Mouse (Mus musculus): ENCODE results near the gene Ccer2. TPM values are rescaled to one million over a fixed set of nuclear protein-coding genes. Genes with fewer than 3 reads are reported as not detected.

Gene Ccer2
- polyA plus RNA-seq, 1 experiment = not detected

GRCm38 (mm10) chr7:28761907-28762306 lies 5.9 kb downstream of the Ccer2 start:
- Histone ChIP-seq H3K79me3 (ENCODE audit: low read depth) (peaks cover 4% of the 10 kb centered on the region), H3ac (ENCODE audit: control insufficient read depth, insufficient read length, low read depth) (no peak overlapping the region), H3K36me3 (ENCODE audit: control insufficient read depth, insufficient read depth) (no peaks in the 10 kb centered on the region), H3K27me3 (ENCODE audit: control insufficient read depth, insufficient read depth, insufficient read length) (no peaks in the 10 kb centered on the region), H3K79me2 (ENCODE audit: control insufficient read depth, insufficient read depth) (peaks cover 20% of the 10 kb centered on the region), H3K4me3 (ENCODE audit: insufficient read depth, poor library complexity, severe bottlenecking) (no peak overlapping the region)
- TF ChIP-seq CEBPB (IDR thresholded peaks at IDR 0.05; ENCODE audit: low read depth) = no peak
- no peak for TF ChIP-seq USF1 (IDR thresholded peaks at IDR 0.05; ENCODE audit: low read depth)
- TF ChIP-seq FOSL1 (IDR thresholded peaks at IDR 0.05; ENCODE audit: insufficient read depth, low read length, poor library complexity, severe bottlenecking) = no peak
- no peak for TF ChIP-seq CTCF (IDR thresholded peaks at IDR 0.05; ENCODE audit: control insufficient read depth, insufficient read depth, insufficient read length)
- TF ChIP-seq MAX (IDR thresholded peaks at IDR 0.05) = no peak
- TF ChIP-seq MYOD1 (IDR thresholded peaks at IDR 0.05; ENCODE audit: control insufficient read depth, insufficient read length, low read depth) = no peak
- no peak for TF ChIP-seq MYOG (IDR thresholded peaks at IDR 0.05; ENCODE audit: control insufficient read depth, extremely low read depth, insufficient read length)

GRCm38 (mm10) chr7:28765211-28765610 lies 9.2 kb downstream of the Ccer2 start:
- Histone ChIP-seq H3K36me3 (ENCODE audit: control insufficient read depth, insufficient read depth) (no peaks in the 10 kb centered on the region), H3K79me3 (ENCODE audit: low read depth) (peaks cover 4% of the 10 kb centered on the region), H3K79me2 (ENCODE audit: control insufficient read depth, insufficient read depth) (peaks cover 34% of the 10 kb centered on the region), H3K4me3 (ENCODE audit: insufficient read depth, poor library complexity, severe bottlenecking) (no peak overlapping the region), H3K27me3 (ENCODE audit: control insufficient read depth, insufficient read depth, insufficient read length) (no peaks in the 10 kb centered on the region), H3ac (ENCODE audit: control insufficient read depth, insufficient read length, low read depth) (no peak overlapping the region)
- TF ChIP-seq USF1 (IDR thresholded peaks at IDR 0.05; ENCODE audit: low read depth) (no peak), MAX (IDR thresholded peaks at IDR 0.05) (no peak), FOSL1 (IDR thresholded peaks at IDR 0.05; ENCODE audit: insufficient read depth, low read length, poor library complexity, severe bottlenecking) (no peak), MYOD1 (IDR thresholded peaks at IDR 0.05; ENCODE audit: control insufficient read depth, insufficient read length, low read depth) (no peak), CEBPB (IDR thresholded peaks at IDR 0.05; ENCODE audit: low read depth) (no peak), CTCF (IDR thresholded peaks at IDR 0.05; ENCODE audit: control insufficient read depth, insufficient read depth, insufficient read length) (no peak), MYOG (IDR thresholded peaks at IDR 0.05; ENCODE audit: control insufficient read depth, extremely low read depth, insufficient read length) (no peak)

GRCm38 (mm10) chr7:28766173-28766879 lies 10.4 kb downstream of the Ccer2 start, which contains the start of gene Sirt2:
Gene Sirt2 (plus strand): TSS chr7:28766735.
- H3K79me3 ChIP-seq (ENCODE audit: low read depth) = peaks cover 4% of the 10 kb centered on the region
- TF ChIP-seq FOSL1 (IDR thresholded peaks at IDR 0.05; ENCODE audit: insufficient read depth, low read length, poor library complexity, severe bottlenecking) (no peak), MYOD1 (IDR thresholded peaks at IDR 0.05; ENCODE audit: control insufficient read depth, insufficient read length, low read depth) (no peak), USF1 (IDR thresholded peaks at IDR 0.05; ENCODE audit: low read depth) (peak; percentile 79), CEBPB (IDR thresholded peaks at IDR 0.05; ENCODE audit: low read depth) (no peak), MAX (IDR thresholded peaks at IDR 0.05) (peak; percentile 48), CTCF (IDR thresholded peaks at IDR 0.05; ENCODE audit: control insufficient read depth, insufficient read depth, insufficient read length) (no peak)
- H3K79me2 ChIP-seq (ENCODE audit: control insufficient read depth, insufficient read depth) = peaks cover 34% of the 10 kb centered on the region
- no peaks in the 10 kb centered on the region for H3K36me3 ChIP-seq (ENCODE audit: control insufficient read depth, insufficient read depth)
- peak within 1 kb of the TSS; percentile 66 for H3K4me3 ChIP-seq (ENCODE audit: insufficient read depth, poor library complexity, severe bottlenecking)
- no peaks in the 10 kb centered on the region for H3K27me3 ChIP-seq (ENCODE audit: control insufficient read depth, insufficient read depth, insufficient read length)
- H3ac ChIP-seq (ENCODE audit: control insufficient read depth, insufficient read length, low read depth) = peak within 1 kb of the TSS; percentile 63

- H3K79me2 ChIP-seq (ENCODE audit: control insufficient read depth, insufficient read depth) = peaks cover 34% of the 10 kb centered on the region
- no peak for TF ChIP-seq MAX (IDR thresholded peaks at IDR 0.05)
- no peak for TF ChIP-seq CEBPB (IDR thresholded peaks at IDR 0.05; ENCODE audit: low read depth)
- no peak for TF ChIP-seq USF1 (IDR thresholded peaks at IDR 0.05; ENCODE audit: low read depth)
- TF ChIP-seq MYOD1 (IDR thresholded peaks at IDR 0.05; ENCODE audit: control insufficient read depth, insufficient read length, low read depth) = no peak
- no peak for TF ChIP-seq CTCF (IDR thresholded peaks at IDR 0.05; ENCODE audit: control insufficient read depth, insufficient read depth, insufficient read length)
- TF ChIP-seq MYOG (IDR thresholded peaks at IDR 0.05; ENCODE audit: control insufficient read depth, extremely low read depth, insufficient read length) = no peak
- no peak for TF ChIP-seq FOSL1 (IDR thresholded peaks at IDR 0.05; ENCODE audit: insufficient read depth, low read length, poor library complexity, severe bottlenecking)
These were observed 10.9 kb downstream of the Ccer2 start for GRCm38 (mm10) chr7:28766910-28767309.

GRCm38 (mm10) chr7:28767462-28767965 lies 11.5 kb downstream of the Ccer2 start, which contains the start of gene Nfkbib:
Gene Nfkbib (minus strand): TSS chr7:28767512.
- H3ac ChIP-seq (ENCODE audit: control insufficient read depth, insufficient read length, low read depth) = peak within 1 kb of the TSS; percentile 63
- peaks cover 34% of the 10 kb centered on the region for H3K79me2 ChIP-seq (ENCODE audit: control insufficient read depth, insufficient read depth)
- peaks cover 4% of the 10 kb centered on the region for H3K79me3 ChIP-seq (ENCODE audit: low read depth)
- H3K27me3 ChIP-seq (ENCODE audit: control insufficient read depth, insufficient read depth, insufficient read length) = no peaks in the 10 kb centered on the region
- H3K4me3 ChIP-seq (ENCODE audit: insufficient read depth, poor library complexity, severe bottlenecking) = peak within 1 kb of the TSS; percentile 66
- H3K36me3 ChIP-seq (ENCODE audit: control insufficient read depth, insufficient read depth) = no peaks in the 10 kb centered on the region
- no peak for TF ChIP-seq FOSL1 (IDR thresholded peaks at IDR 0.05; ENCODE audit: insufficient read depth, low read length, poor library complexity, severe bottlenecking)

More at GRCm38 (mm10) chr7:28766910-28767309, 10.9 kb downstream of the Ccer2 start:
- peak overlapping the region; percentile 63 for H3ac ChIP-seq (ENCODE audit: control insufficient read depth, insufficient read length, low read depth)
- peak overlapping the region; percentile 40 for H3K4me3 ChIP-seq (ENCODE audit: insufficient read depth, poor library complexity, severe bottlenecking)
- peaks cover 4% of the 10 kb centered on the region for H3K79me3 ChIP-seq (ENCODE audit: low read depth)
- H3K36me3 ChIP-seq (ENCODE audit: control insufficient read depth, insufficient read depth) = no peaks in the 10 kb centered on the region
- H3K27me3 ChIP-seq (ENCODE audit: control insufficient read depth, insufficient read depth, insufficient read length) = no peaks in the 10 kb centered on the region
